Mouse (Mus musculus) liver, embryonic 14.5 days (tissue): Measurements from ENCODE around the gene Gm44596. TPM values are rescaled to one million over a fixed set of nuclear protein-coding genes. Genes with fewer than 3 reads are reported as not detected.

ENCODE experiments used
- ATAC-seq: fragments of 200-750 bp; cut with Nextera tagmentation; 2 replicates; pipeline ENCODE4 v1.8.0; 2017; ENCODE audit warnings: moderate number of reproducible peaks, mild to moderate bottlenecking, moderate library complexity; ENCODE audit not compliant: insufficient read depth
- DNase-seq, 3 experiments: peaks; one replicate each; pipeline ENCODE4 v3.0.0-alpha.2; 2012 to 2013; ENCODE audit warnings: low read depth in 3 of 3, low spot score in 3 of 3
- H3K27ac ChIP-seq: fragments of 300-500 bp; sonication (generic); 2 replicates; pipeline ENCODE4 v1.5.1; 2014; ENCODE audit warnings: moderate library complexity, mild to moderate bottlenecking, control low read depth, inconsistent platforms
- H3K27me3 ChIP-seq: fragments of 300-500 bp; sonication (generic); 2 replicates; pipeline ENCODE4 v1.6.1; 2014; ENCODE audit warnings: mild to moderate bottlenecking, low read length, moderate library complexity; ENCODE audit not compliant: control insufficient read depth, insufficient read depth
- H3K36me3 ChIP-seq: fragments of 300-500 bp; sonication (generic); replicated peaks from 2 replicates; pipeline ENCODE4 v1.6.1; 2014; ENCODE audit warnings: low read depth; ENCODE audit not compliant: control insufficient read depth, insufficient read depth
- H3K4me1 ChIP-seq, 2 experiments: fragments of 200-500 bp in 1 of 2; fragments of 300-500 bp in 1 of 2; sonication (generic) in 1 of 2; replicated peaks; 2 replicates each; pipeline ENCODE4 v1.6.1; 2012 to 2014; ENCODE audit warnings: antibody characterized with exemption in 1 of 2, inconsistent platforms in 1 of 2, low read length in 1 of 2; ENCODE audit not compliant: control insufficient read depth in 2 of 2, insufficient read depth in 2 of 2
- H3K4me2 ChIP-seq: fragments of 300-500 bp; sonication (generic); 2 replicates; pipeline ENCODE4 v1.6.1; 2014; ENCODE audit warnings: low read depth, mild to moderate bottlenecking, control low read depth, moderate library complexity
- H3K4me3 ChIP-seq, 2 experiments: fragments of 200-500 bp in 1 of 2; fragments of 300-500 bp in 1 of 2; sonication (generic) in 1 of 2; 2 replicates each; pipeline ENCODE4 v1.5.1; 2012 to 2014; ENCODE audit warnings: low read depth in 2 of 2, low read length in 2 of 2, mild to moderate bottlenecking in 2 of 2, control low read depth in 1 of 2, inconsistent platforms in 1 of 2, moderate library complexity in 1 of 2; ENCODE audit not compliant: insufficient read depth in 1 of 2
- H3K9ac ChIP-seq: fragments of 300-500 bp; sonication (generic); replicated peaks from 2 replicates; pipeline ENCODE4 v1.6.1; 2014; ENCODE audit warnings: mild to moderate bottlenecking, control low read depth, moderate library complexity
- H3K9me3 ChIP-seq: fragments of 300-500 bp; sonication (generic); 2 replicates; pipeline ENCODE4 v1.6.1; 2016; ENCODE audit warnings: low read length, mixed read lengths; ENCODE audit not compliant: control insufficient read depth
- CTCF ChIP-seq: IDR thresholded peaks from 2 replicates; pipeline ENCODE4 v1.5.1; 2016; ENCODE audit warnings: antibody characterized with exemption, low read depth, control low read depth
- EP300 ChIP-seq: IDR thresholded peaks from 2 replicates; pipeline ENCODE4 v1.6.1; 2016; ENCODE audit warnings: antibody characterized with exemption, low read depth
- WGBS: fragments of 180-500 bp; shearing (Covaris S2); extraction: QIAGEN DNeasy Blood & Tissue Kit; methylation state at CpG from one replicate; pipeline ENCODE4 v1.1.7; 2014; ENCODE audit not compliant: insufficient replicate concordance; 5-methylcytosine and 5-hydroxymethylcytosine counted together
- polyA plus RNA-seq, 2 experiments: library from polyadenylated mRNA; depleted of rRNA in 1 of 2; stranded (reverse) in 1 of 2; unstranded in 1 of 2; fragments of >200 nt; fragmentation: Nextera tagmentation in 1 of 2; extraction: Ambion mirVana in 1 of 2; gene quantifications; 2 replicates each; pipeline versions ENCODE4 v1.2.1 to v1.2.3; 2012 to 2014

Gene Gm44596
- not detected in 2 replicates for polyA plus RNA-seq (2012; rRNA removed)
- polyA plus RNA-seq (2014; fragmentation: Nextera tagmentation; extraction: Ambion mirVana): not detected in 2 replicates

DNA sequence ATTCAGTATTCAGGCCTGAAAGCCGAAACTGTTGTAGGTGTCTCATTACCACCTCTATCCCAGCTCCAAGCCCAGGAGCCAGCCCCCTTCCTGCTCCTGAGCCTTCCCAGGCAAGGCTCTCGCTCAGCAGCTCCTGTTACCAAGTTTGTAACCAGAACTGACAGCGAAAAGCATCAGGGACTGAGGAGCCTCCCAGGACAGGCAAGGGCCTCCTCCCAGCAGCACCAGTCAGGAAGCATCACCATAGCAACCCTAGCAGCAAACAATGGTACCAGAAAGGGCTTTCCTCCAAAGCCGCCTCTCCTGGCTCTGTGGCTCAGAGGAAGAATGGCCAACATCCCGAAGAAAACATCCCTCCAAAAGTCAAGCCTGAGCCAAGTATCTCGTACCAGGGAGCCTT lies at the start of gene Gm44596, which contains the start of gene Tex52:
Gene Gm44596, plus strand, starts transcription at position 312 of the 400 bp plus-strand sequence.
Gene Tex52, plus strand, starts transcription at position 265 of the 400 bp plus-strand sequence.
- no peak within 1 kb of the TSS for H3K4me2 ChIP-seq
- 73% methylated on average over 6 of the region's 6 CpGs for WGBS
- H3K4me1 ChIP-seq: no peaks in the 10 kb centered on the region
- H3K27ac ChIP-seq: no peak within 1 kb of the TSS
- no peaks in the 10 kb centered on the region for H3K9me3 ChIP-seq
- DNase-seq (no peak), ATAC-seq (no peak)
- H3K36me3 ChIP-seq: peaks cover 39% of the 10 kb centered on the region
- no peak within 1 kb of the TSS for H3K4me3 ChIP-seq
- TF ChIP-seq CTCF: no peak
- no peak within 1 kb of the TSS for H3K9ac ChIP-seq
- H3K27me3 ChIP-seq: no peaks in the 10 kb centered on the region

DNA sequence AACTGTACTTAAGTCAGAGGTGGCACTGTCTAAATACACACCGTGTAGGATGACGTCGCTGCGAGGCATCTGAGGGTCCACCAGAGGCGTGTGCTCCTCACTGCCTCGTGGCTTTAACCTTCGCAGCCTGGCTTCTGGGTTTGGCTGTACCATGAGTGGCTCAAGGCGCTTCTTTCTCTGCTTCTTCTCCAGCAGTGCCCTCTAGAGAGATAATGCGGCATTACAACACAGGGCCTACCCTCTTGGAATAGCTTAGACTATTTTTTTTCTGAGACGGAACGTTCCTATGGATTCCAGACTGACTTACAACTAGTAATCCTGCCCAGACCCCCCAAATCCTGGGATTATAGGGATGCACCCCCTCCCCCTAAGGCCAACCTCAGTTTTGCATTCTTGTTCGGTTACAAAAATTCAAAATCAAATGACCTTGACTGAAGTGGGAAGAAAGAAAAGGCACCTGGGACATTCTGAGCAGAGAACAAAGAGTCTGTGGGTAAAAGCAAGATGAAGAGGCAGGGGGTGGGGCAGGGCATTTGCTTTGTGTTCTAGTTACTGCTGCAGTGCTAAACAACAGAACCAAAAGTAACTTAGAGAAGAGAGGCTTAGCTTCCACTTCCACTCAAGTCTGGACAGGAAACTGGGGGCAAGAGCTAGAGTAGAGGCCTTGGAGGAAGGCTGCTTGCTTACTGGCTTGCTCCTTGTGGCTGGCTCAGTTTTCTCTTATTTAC lies 40.7 kb upstream of the Gm44596 start:
- no peaks in the 10 kb centered on the region for H3K9me3 ChIP-seq
- H3K4me2 ChIP-seq: no peak overlapping the region
- no peak overlapping the region for H3K4me3 ChIP-seq
- no peaks in the 10 kb centered on the region for H3K27me3 ChIP-seq
- H3K36me3 ChIP-seq: no peaks in the 10 kb centered on the region
- H3K4me1 ChIP-seq: peaks cover 0 to 2% of the 10 kb centered on the region in 2 experiments; a peak in 1 of 4 replicates
- TF ChIP-seq EP300 (no peak), CTCF (peak; percentile 62)
- WGBS: 24% methylated on average over 12 of the region's 12 CpGs
- ATAC-seq: 0 out of 2 replicates have a peak, but pooled peaks have one; percentile 6
- H3K9ac ChIP-seq: no peak overlapping the region
- H3K27ac ChIP-seq: no peak overlapping the region
- peak; percentile 33 to 48 (median 37) for DNase-seq

DNA sequence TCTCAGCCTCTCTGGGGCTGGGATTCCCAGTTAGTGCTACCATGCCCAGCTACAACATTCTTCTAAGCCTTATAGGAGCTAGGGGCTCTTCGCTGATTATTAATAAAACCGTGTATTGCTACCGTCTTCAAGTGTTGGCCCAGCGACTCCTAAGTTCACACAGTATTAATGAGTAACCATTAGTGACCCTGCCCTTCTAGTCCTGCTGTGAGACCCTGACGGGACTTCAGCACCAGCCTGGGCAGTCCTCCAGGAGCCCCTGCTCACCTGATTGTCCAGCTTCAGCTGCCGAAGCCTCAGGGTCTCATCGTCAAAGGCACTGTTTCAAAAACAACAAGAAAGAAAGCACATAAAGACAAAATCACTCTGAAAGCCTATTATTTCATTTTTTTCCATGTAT lies 37.8 kb upstream of the Gm44596 start:
- 62% methylated on average over 7 of the region's 7 CpGs for whole genome bisulfite sequencing

DNA sequence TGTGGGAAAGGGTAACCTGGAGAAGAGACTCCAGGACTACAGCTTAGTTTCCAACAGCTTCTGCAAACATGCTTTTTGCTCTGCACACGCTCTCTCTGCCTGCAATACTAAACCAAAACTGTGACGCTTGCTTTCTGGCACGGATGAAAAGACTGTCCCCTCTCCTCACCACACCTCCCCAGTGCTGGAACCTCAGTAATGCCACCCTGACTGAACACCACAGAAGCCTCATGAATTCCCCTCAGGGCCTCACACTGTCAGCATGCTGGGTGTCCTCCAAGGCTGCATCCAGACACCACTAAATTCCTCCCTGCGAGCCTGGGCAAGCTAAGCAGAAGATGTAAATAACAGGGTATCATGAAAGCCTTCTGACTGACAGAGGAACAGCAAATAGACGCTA lies 36.4 kb upstream of the Gm44596 start:
- Histone ChIP-seq H3K4me2 (no peak overlapping the region), H3K27me3 (no peaks in the 10 kb centered on the region), H3K9ac (no peak overlapping the region), H3K9me3 (no peaks in the 10 kb centered on the region), H3K27ac (no peak overlapping the region), H3K36me3 (no peaks in the 10 kb centered on the region), H3K4me3 (no peak overlapping the region), H3K4me1 (peaks cover 0 to 2% of the 10 kb centered on the region in 2 experiments; a peak in 1 of 4 replicates)
- DNase-seq: no peak
- 50% methylated on average over 5 of the region's 5 CpGs for WGBS
- ATAC-seq: no peak
- no peak for TF ChIP-seq EP300
- TF ChIP-seq CTCF: no peak

More for the DNA sequence above, 37.8 kb upstream of the Gm44596 start:
- TF ChIP-seq CTCF (no peak), EP300 (no peak)
- H3K27me3 ChIP-seq: no peaks in the 10 kb centered on the region
- H3K4me2 ChIP-seq: no peak overlapping the region
- no peak for DNase-seq
- no peak overlapping the region for H3K27ac ChIP-seq
- H3K4me1 ChIP-seq: peaks cover 0 to 2% of the 10 kb centered on the region in 2 experiments; a peak in 1 of 4 replicates
- no peaks in the 10 kb centered on the region for H3K9me3 ChIP-seq
- H3K9ac ChIP-seq: no peak overlapping the region
- no peaks in the 10 kb centered on the region for H3K36me3 ChIP-seq
- no peak overlapping the region for H3K4me3 ChIP-seq
- ATAC-seq: no peak

DNA sequence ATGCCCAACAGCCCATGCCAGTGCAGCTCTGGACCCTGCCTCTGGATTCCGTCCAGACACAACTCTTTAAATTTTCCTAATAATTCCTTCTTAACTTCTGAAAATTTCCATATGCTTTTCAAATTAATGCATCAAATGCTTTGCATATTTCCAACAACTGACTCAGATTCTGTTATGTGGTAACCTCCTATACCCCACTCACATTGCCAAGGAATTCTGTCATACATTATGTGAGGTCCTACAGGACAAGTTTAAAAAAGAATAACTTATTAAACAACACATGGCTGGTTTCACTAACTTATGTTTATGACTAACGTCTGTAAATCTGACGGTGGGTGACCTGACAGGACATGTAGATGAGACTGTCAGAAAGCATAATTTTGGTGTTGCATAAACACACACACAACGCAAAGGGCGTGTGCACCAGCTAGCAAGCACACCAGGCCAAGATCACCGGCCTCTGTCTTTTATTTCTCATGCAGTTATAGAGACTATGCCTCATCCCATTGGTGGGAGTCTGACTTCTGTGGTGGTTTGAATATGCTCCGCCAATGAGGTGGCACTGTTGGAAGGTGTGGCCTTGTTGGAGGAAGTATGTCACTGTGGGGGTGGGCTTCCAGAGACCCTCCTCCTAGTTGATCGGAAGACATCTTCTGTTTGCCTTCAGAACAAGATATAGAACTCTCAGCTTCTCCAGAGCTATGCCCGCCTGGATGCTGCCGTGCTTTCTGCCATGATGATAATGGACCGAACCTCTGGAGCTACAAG lies 33.2 kb upstream of the Gm44596 start:
- Histone ChIP-seq H3K9ac (no peak overlapping the region), H3K9me3 (no peaks in the 10 kb centered on the region), H3K27ac (no peak overlapping the region), H3K4me3 (no peak overlapping the region), H3K36me3 (no peaks in the 10 kb centered on the region), H3K27me3 (no peaks in the 10 kb centered on the region), H3K4me2 (no peak overlapping the region), H3K4me1 (peaks cover 0 to 4% of the 10 kb centered on the region in 2 experiments; a peak in 1 of 4 replicates)
- ATAC-seq (no peak), DNase-seq (no peak)
- 81% methylated on average over 11 of the region's 11 CpGs for WGBS
- TF ChIP-seq CTCF (no peak), EP300 (no peak)
